Mouse (Mus musculus) monocyte, adult 2 months (primary cell): Measurements from ENCODE around the gene Cacna2d4.
"Not testable (repeated sequence)": the region's sequence is repeated elsewhere in the genome, so short reads cannot be mapped to it uniquely, and the experiment has no call there.

ENCODE experiments used
- DNase-seq, 2 experiments: peaks; one replicate each; pipeline ENCODE4 v3.0.0; 2022; ENCODE audit warnings: low spot score in 2 of 2, low read depth in 1 of 2

The Cacna2d4 gene

DNA sequence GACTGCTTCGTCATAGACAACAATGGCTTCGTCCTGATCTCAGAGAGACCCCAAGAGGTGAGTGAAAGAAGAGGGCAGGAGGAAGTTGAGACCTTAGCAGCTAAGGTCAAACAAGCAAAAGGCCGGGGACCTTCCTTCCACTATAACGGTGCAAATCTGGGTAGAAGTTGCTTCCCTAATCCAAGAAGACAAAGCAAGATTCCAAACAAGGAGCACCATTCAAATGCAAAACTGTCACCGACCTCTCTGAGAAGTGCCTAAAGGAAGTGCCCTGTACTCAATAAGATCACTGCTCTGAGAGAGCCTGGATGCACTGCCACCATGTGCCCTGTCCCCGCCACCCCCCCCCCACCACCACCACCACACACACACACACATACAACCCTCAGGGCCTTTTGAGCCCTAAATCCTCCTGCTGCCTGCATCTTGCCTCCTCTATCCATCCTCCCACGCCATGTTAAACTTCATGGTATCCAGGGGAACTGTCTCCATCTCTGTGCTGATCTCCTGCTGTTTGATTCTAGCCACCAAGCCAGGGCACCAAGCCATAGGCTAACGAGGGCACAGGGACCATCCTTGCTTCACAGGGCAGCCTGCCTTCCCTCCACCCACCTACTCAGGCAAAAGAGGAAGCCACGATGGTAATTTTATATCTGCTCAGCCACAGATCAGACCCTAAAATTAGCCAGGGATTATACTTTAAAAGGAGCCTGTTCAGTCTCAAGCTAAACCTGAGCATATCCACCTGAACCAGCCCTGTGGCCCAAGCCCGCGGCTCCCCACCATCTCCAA is 102.0 kb downstream of the Cacna2d4 start:
- DNase-seq, result no peak

DNA sequence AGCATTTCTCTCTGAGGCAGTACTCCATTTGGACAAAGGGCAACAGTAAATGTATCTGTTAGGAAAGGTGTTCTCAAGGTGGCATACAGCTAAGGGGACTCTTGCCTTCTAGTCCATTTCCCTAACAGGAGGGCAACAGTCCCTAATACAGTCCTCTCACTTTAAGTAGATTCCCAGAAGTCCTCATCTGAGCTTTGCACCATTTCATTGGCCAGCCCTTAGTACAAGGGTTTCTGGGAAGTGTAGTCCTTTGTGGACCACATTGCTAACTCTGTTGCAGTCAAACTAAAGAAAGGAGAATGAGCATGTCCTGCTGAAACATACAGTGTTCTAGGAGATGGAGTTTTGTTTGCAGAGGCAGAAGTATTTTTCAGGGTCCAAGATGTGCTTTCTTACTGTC is 105.1 kb downstream of the Cacna2d4 start:
- DNase-seq, result no peak

DNA sequence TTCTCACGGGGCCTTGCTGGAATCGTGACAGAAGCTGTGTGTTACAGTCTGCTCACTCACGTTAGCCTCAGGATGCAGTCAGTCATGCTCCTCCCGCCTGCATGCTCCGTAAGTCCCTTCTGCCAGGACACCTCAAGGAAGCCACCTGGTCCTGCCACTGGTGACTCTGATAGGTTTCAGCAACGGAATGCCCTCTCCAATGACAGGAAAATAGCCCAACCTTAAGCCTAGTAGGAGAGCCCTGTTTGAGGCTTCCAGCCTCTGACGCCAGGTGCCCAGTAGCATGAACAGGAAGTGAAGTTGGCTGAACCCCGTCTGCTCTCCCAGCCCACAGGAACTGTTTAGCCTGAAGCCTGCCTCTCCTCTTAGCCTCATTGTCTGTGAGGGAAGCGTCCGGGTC is 109.9 kb downstream of the Cacna2d4 start:
- no peak for DNase-seq

DNA sequence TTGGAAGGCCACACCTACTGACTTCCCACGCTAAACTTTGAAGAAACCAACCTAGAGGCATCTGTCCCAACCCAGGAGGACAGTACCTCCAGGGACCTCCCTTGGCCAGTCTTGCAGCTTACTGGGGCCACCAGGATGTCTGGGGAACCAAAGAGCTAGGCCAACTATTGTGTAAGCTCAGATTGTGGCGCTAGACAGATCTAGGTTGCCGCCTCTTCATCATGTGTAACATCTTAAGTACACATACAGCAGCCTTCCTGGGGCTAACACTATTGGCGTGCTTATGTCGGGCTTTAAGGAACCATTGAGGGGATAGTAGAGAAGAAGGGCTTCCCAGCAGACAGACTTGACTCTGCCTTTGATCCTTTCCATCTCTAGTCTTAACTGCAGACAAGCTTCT is 111.5 kb downstream of the Cacna2d4 start:
- DNase-seq, result no peak

DNA sequence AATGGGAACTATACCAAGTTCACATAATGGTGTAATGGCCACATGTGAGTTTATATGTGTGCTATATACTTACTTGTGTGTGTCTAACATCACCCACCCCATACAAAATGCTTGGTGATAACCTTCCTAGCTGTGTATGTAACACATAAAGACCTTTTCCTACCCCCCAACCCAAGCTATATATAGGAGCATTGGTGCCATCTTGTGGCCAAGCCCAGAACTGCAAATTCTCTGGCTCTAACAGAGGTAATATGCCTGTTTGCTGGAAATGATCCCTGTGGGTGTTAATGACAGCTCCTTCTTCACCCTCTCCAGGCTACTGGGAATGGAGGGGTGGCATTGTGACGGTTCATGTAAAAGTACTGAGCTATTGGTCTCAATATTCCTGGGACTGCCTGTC is 111.9 kb downstream of the Cacna2d4 start:
- DNase-seq, result peak in 1 of 2 experiments; percentile 29

DNA sequence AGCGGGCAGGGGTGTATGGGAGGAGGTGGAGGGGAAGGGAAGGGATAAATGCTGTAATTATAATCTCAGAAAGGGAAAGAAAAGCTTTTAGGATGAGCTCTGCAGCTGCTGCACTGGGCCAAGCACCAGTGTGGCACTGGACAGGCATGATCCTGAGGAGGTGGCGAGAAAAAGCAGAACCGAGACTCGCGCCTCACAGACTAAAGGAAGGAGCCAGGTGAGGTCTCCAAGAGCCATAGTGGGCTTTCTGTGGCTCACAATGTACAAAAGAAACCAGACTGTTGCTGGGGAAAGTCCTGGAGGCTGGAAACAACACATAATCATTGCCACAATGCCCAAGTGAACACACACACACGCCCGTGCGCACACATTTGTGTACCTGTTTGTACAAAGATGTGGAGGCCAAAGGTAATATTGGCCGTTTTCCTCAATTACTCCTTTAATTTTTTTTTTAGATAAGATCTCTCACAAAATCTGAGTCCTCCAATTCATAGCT is 114.4 kb downstream of the Cacna2d4 start:
- DNase-seq, result no peak

DNA sequence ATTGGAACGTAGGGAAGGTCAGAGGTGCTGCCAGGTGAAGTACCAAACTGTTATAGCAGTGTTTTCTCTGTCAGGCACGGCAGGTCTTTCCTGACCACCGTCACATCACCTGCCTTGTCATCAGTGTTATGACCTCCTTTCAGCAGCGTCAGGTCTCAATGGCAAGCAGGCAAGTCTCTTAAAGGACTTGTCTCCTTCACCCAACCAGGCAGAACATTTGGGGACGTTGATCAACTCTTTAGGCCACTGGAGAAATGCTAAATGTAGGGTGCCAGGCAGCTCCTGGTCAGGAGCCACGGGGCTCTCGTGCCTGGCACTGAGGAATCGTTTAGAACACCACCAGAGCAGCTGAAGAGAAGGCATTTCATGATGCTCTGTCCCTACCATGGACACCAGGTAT is 115.3 kb downstream of the Cacna2d4 start:
- no peak for DNase-seq

DNA sequence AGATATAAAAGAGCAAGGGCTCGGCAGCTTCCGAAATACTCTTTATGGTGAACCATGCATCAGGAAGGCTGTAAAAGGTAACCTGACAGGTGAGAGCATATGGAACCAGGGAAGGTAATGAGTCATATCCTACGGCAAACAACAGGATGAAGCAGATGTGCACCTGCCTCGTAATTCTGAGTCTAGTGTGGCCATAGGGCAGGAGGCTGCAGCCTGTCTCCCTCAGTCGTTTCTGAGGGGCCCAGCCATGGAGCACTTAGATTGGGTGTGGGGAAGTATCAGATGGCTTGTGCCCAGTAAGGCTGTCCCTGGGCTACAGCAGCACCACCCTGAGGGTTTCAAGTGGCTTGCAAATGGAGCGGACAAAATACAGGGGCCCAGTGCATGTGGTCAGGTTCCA is 116.2 kb downstream of the Cacna2d4 start:
- no peak for DNase-seq

DNA sequence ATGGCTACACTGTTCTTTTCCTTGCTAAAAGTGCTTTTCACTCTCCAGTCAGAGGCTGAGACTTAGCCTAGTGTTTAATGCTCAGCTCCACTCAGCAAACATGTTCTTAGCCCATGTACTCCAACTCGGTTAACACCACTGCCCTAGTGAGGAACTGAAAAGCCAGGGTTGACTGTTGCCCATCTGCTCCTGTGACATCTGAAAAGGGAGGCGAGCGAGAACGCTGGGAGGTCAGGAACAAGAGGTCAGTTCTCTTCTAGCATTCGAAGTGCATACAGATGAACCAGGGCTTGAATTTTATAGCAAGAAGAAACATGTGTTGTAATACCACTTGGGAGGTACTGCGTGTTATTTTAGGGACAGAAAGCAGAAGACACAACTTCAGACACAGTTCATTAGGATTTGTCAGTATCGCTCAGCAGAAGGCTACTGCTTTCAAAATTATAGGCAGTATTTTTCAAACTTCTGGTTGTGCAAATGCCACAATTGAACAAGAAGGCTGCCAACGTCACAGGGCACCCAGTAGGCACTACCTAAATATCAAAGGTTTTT is 121.8 kb downstream of the Cacna2d4 start:
- no peak for DNase-seq

DNA sequence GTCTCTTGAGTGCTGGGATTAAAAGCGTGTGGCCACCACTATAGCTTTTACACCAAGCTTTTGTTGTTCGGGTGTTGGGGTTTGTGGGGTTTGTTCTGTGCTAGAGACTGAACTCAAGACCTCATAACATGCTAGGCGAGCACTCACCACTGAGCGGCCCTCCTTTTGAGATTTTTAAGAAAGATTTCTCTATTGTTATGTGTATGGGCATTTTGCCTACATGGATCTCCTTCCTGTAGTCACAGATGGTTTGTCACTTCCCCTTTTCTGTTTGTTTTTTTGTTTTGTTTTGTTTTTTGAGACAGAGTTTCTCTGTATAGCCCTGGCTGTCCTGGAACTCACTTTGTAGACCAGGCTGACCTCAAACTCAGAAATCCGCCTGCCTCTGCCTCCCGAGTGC is 123.9 kb downstream of the Cacna2d4 start:
- not testable (repeated sequence) for DNase-seq

DNA sequence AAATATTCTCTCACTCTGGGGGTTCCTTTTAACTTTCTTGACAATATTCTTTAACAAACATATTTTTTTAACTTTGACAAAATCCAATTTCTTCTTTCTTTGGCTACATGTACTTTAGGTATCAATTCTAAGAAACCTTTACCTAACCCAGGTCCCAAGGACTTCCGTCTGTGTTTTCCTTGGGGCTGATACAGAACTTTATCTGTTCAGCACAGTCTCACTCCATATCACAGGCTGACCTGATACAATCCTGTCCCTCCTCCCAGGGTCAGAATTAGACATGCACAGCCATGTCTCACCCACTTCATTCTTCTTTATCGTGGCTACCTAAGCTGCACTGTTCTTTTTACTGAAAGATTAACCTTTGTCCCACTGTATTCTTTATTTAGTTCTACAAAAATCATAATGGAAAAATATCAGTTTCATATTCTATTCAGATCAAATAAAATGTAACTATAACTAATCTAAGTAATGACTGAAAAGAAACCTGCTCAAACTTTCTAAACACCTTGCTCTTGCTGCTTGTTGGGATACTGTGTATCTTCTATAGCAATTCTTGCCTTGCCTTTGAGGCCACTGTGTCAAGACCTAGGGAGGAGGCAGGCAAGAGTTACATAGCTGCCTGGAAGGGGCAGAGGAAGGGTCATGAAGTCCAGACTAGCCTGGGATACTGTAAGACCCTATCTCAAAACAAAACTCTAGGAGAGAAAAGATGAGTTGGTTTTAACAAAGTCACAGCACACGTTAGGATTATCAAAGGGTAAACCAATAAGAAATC is 124.8 kb downstream of the Cacna2d4 start:
- no peak for DNase-seq

DNA sequence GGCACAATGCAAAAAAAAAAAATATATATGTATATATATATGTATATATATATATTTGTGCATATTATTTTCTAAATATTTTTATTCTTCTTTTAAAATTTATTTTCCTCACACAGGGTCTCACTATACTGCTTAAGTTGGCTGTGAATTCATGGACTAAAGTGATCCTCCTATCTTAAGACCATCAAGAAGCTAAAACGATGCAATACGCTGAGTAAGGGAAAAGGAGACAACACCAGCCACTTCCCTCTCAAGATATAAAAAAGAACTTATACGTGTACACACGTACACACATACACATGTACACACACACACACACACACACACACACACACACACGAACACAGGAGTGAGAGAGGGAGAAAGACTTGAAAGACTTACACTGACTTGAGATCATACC is 127.3 kb downstream of the Cacna2d4 start:
- no peak for DNase-seq

DNA sequence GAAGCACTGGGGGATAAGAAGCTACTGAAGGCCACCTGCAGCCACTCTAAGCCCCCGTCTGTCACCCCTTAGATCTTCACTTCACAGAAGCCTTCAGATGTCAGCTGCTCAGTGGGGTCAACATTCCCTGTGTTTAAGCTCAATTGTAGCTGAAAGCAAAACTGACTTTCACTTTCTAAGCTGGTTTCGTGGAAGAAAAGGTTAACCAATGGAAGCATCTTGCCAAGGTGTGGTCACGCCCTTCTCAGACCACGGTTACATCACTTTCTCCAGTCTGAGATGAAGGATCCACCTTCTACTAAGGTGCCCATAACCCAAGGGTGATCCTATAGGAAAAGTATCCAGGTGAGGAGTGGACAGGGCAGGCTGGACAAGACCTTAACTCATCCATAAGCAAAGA is 130.5 kb downstream of the Cacna2d4 start:
- DNase-seq, result not testable (repeated sequence)

DNA sequence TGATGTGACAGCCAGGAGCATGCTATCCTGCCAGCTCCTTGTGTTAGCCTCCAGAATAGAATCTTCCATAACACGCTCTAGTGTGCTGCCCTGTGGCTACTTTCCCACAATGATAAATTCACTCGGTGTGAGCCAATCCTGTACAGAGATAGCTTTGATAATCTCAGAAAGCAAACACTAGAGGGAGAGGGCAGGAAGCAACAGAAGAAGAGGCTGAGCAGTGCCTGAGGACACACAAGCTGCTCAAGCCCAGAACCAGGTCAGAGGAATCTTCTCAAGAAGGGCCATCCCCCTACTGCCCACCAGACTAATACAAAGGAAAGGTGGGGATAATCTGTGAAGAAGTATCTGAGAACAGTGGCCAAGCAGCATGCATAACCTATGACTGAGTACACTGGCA is 131.1 kb downstream of the Cacna2d4 start:
- no peak for DNase-seq

DNA sequence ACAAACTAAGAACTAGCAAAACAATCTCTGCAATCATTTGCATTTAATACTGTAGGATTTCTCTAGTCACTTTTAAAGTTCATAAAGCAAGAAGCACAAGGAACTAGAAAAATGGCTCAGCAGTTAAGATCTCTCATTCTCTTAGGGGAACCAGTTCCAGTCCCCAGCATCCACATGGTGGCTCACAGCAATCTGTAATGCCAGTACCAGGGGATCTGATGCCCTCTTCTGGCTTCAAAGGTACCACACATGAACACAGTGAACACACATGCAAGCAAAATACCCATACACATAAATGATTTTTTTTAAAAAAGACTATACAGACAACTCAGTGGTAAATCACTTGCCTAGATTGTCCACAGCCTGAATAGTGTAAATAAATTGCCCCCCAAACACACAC is 135.3 kb downstream of the Cacna2d4 start:
- DNase-seq, result no peak

DNA sequence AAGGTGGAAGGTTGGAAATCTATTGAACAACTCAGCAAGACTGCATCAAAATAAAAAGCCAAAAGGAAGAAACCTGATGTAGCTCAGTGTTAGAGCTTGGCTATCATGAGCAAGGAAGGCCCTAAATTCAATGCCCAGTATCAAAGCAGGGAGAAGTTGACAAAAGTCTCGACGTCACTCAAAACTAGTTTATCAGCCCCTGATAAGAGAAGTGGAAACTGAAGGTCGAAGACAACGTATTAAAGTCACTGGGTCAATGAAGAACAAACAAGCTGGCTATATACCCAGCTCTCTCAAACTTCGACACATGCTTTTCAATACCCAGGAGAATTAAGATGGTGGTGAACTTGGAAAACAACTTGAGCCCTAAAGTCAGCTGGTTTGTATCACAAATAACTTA is 135.9 kb downstream of the Cacna2d4 start:
- DNase-seq, result no peak

DNA sequence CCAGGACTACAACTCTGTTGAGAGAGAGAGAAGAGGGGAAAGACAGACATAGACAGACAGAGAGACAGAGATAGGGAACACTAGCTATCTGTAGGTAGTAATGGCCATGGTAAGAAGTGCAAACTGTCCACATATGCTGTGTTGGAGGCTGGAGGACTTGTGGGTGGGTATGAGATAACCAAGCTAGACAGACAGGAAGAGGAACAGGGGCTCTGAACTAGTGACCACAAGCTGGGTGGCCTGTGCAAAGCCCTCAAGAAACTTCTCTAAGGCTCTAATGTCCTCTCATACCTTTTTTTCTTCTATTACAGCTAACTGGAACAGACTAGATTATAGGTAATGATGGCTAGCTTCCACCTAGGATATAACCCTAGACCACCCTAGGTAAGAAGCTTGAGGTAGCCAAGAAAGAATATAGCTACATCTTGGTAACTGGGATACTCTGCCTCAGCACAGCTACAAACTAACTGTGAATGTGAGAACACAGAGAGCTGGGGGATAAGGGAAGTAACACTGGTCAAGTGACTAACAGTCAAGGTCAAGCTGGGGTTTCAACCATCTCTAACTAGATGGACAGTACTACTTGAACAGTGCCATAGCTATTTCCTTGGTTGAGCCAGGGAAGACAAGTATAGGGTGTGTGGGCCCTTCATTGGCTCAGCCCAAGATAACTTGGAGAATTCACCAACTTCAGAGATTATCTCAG is 136.8 kb downstream of the Cacna2d4 start:
- no peak for DNase-seq

DNA sequence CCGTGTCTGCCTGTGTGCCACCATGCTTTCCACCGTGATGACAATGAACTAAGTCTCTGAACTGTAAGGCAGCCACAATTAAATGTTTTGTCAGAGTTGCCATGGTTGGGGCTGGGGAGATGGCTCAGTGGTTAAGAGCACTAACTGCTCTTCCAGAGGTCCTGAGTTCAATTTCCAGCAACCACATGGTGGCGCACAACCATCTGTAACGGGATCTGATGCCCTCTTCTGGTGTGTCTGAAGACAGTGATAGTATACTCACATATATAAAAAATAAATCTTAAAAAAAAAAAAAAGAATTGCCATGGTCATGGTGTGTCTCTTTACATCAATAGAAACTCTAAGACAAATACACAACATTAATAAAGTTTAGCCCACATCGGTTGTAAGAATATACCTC is 138.7 kb downstream of the Cacna2d4 start:
- DNase-seq, result no peak

DNA sequence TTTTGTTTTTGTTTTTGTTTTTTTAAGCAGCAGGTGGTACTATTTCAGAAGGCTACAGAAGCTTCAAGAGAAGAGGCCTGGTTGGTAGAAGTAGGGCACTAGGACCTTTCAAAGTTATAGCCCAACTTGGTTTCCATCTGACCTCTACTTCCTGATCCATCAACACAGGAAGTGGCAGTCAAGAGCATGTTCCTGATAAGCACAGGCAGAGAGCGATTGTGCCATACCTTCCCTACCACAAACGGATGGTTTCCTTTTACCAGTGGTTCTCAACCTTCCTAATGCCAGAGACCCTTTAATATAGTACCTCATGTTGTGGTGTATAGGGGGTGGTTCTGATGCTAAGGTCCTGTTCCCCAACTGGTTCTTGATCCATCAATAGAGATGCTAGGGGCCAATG is 141.3 kb downstream of the Cacna2d4 start:
- DNase-seq, result no peak

DNA sequence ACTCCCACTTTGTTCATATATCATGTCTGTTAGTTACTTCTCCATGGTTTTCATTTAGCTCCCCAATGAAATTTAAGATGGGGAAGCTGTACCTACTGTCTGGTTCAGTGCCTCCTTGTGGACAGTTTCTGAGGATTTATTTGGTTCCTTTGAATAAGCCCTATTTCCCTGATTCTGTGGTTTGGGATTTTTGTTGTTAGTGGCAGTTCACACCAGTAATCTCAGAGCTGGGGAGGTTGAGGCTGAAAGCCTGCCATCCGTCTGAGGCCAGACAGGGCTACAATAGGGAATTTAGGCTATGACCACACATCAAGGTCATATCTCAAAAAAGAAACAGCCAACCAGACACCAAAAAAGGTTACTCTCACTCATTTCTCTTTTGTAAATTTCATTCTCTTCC is 142.3 kb downstream of the Cacna2d4 start:
- no peak for DNase-seq

DNA sequence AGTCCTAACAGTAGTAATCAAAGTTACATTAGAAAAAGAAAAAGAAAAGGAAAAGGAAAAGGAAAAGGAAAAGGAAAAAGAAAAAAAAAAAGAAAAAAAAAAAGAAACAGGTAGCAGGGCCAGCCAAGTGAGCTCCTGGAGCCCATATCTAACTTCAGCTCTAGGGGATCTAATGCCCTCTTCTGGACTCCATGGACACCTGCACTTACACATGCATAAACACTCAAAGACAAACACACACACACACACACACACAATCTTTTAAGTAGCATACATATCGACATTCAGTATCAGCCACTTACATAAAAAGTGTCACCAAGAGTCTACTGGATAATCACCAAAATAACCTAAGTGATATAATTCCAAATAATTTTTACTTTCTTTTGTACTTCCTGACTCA is 149.3 kb downstream of the Cacna2d4 start:
- DNase-seq, result no peak

DNA sequence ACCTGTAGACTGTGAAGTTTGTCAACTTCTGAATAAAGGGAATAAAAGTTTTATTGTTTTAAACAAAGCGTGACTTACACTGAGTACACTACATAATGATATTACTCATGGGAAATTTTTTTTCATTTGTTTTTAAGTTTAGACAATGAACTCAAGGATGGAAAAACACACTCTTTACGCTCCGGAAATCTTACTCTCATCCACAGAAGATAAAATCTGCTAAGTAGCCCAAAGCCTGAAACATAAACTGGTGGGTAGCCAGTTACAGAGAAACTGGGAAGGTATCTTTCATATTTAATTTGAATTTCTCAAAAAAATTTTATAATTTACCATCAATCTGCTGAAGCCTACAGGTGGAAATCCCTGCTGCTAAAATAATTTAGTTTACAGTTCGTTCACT is 150.1 kb downstream of the Cacna2d4 start:
- no peak for DNase-seq
